Mouse (Mus musculus) intestine, postnatal 0 days (tissue): ENCODE results near the gene Sel1l. TPM values are rescaled to one million over a fixed set of nuclear protein-coding genes. Genes with fewer than 3 reads are reported as not detected.
A peak's percentile ranks its signal among the peaks of the same experiment; 100 is the strongest.

Source experiments
- ATAC-seq: fragments of 200-750 bp; cut with Nextera tagmentation; 2 replicates; pipeline ENCODE4 v1.8.0; 2017; ENCODE audit warnings: mild to moderate bottlenecking, moderate TSS enrichment, moderate library complexity
- H3K27ac ChIP-seq: fragments of 300-500 bp; sonication (generic); 2 replicates; pipeline ENCODE4 v1.5.1; 2014; ENCODE audit warnings: mild to moderate bottlenecking, low read depth, low read length, moderate library complexity
- H3K27me3 ChIP-seq: fragments of 300-500 bp; sonication (generic); replicated peaks from 2 replicates; pipeline ENCODE4 v1.6.1; 2014; ENCODE audit warnings: low read length, mixed read lengths; ENCODE audit not compliant: control insufficient read depth, insufficient read depth
- H3K36me3 ChIP-seq: fragments of 300-500 bp; sonication (generic); 2 replicates; pipeline ENCODE4 v1.6.1; 2014; ENCODE audit warnings: mild to moderate bottlenecking, moderate library complexity; ENCODE audit not compliant: control insufficient read depth, insufficient read depth
- H3K4me1 ChIP-seq: fragments of 300-500 bp; sonication (generic); replicated peaks from 2 replicates; pipeline ENCODE4 v1.6.1; 2014; ENCODE audit warnings: antibody characterized with exemption, low read length, mixed read lengths; ENCODE audit not compliant: control insufficient read depth, insufficient read depth
- H3K4me2 ChIP-seq: fragments of 300-500 bp; sonication (generic); replicated peaks from 2 replicates; pipeline ENCODE4 v1.6.1; 2014; ENCODE audit warnings: low read depth, mild to moderate bottlenecking, moderate library complexity
- H3K4me3 ChIP-seq: fragments of 300-500 bp; sonication (generic); 2 replicates; pipeline ENCODE4 v1.5.1; 2014; ENCODE audit warnings: low read depth, low read length
- H3K9ac ChIP-seq: fragments of 300-500 bp; sonication (generic); 2 replicates; pipeline ENCODE4 v1.6.1; 2014; ENCODE audit warnings: mild to moderate bottlenecking, low read depth, low read length
- H3K9me3 ChIP-seq: fragments of 300-500 bp; sonication (generic); 2 replicates; pipeline ENCODE4 v1.6.1; 2016; ENCODE audit warnings: mixed run types; ENCODE audit not compliant: control insufficient read depth
- CTCF ChIP-seq: sonication (generic); IDR thresholded peaks from 2 replicates; pipeline ENCODE4 v1.5.1; 2016; ENCODE audit warnings: low read depth, mild to moderate bottlenecking, control low read depth, antibody characterized with exemption, moderate library complexity
- WGBS: fragments of 180-500 bp; shearing (Covaris S2); extraction: QIAGEN DNeasy Blood & Tissue Kit; methylation state at CpG from one replicate; pipeline ENCODE4 v1.1.7; 2014; 5-methylcytosine and 5-hydroxymethylcytosine counted together
- polyA plus RNA-seq: library from polyadenylated mRNA; unstranded; fragments of >200 nt; fragmentation: Nextera tagmentation; extraction: Ambion mirVana; gene quantifications from 2 replicates; pipeline ENCODE4 v1.2.1, GENCODE M21; 2015

Sel1l gene
- polyA plus RNA-seq, 1 experiment from 2014 or later, result 88.2 TPM

GRCm38 (mm10) chr12:91766338-91767107 lies 82.4 kb downstream of the Sel1l start:
- H3K9ac ChIP-seq, result no peak overlapping the region
- no peaks in the 10 kb centered on the region for H3K27me3 ChIP-seq
- no peaks in the 10 kb centered on the region for H3K36me3 ChIP-seq
- H3K27ac ChIP-seq, result no peak overlapping the region
- 0 out of 2 replicates have a peak, but pooled peaks have one; percentile 19 for ATAC-seq
- TF ChIP-seq CTCF, result no peak
- H3K4me1 ChIP-seq, result no peaks in the 10 kb centered on the region; the same call in 1 of the 2 replicates
- 0 out of 2 replicates have a peak overlapping the region, but pooled peaks have one; percentile 30 for H3K4me2 ChIP-seq
- 77% methylated on average over 14 of the region's 14 CpGs for WGBS
- H3K4me3 ChIP-seq, result no peak overlapping the region
- H3K9me3 ChIP-seq, result no peaks in the 10 kb centered on the region

GRCm38 (mm10) chr12:91765504-91765903 lies 83.5 kb downstream of the Sel1l start:
- no peak overlapping the region for H3K9ac ChIP-seq
- H3K27ac ChIP-seq, result no peak overlapping the region
- no peak for ATAC-seq
- H3K4me2 ChIP-seq, result no peak overlapping the region
- WGBS, result 60% methylated on average over 13 of the region's 13 CpGs
- H3K4me1 ChIP-seq, result no peaks in the 10 kb centered on the region; the same call in 1 of the 2 replicates
- no peaks in the 10 kb centered on the region for H3K27me3 ChIP-seq
- H3K36me3 ChIP-seq, result no peaks in the 10 kb centered on the region
- TF ChIP-seq CTCF, result no peak
- no peak overlapping the region for H3K4me3 ChIP-seq
- no peaks in the 10 kb centered on the region for H3K9me3 ChIP-seq

- no peak overlapping the region for H3K27ac ChIP-seq
- WGBS, result 24% methylated on average over 2 of the region's 2 CpGs
Measured at GRCm38 (mm10) chr12:91765054-91765453, 83.9 kb downstream of the Sel1l start.

GRCm38 (mm10) chr12:91764471-91764870 lies 84.5 kb downstream of the Sel1l start:
- no peak overlapping the region for H3K27ac ChIP-seq
- no peak for ATAC-seq
- no peak for TF ChIP-seq CTCF
- no peaks in the 10 kb centered on the region for H3K27me3 ChIP-seq
- H3K4me2 ChIP-seq, result no peak overlapping the region
- H3K9me3 ChIP-seq, result no peaks in the 10 kb centered on the region
- H3K9ac ChIP-seq, result no peak overlapping the region
- no peaks in the 10 kb centered on the region for H3K36me3 ChIP-seq
- no peak overlapping the region for H3K4me3 ChIP-seq
- no peaks in the 10 kb centered on the region; the same call in 1 of the 2 replicates for H3K4me1 ChIP-seq
- 48% methylated on average over 2 of the region's 2 CpGs for WGBS

More at GRCm38 (mm10) chr12:91765054-91765453, 83.9 kb downstream of the Sel1l start:
- Histone ChIP-seq H3K9ac (no peak overlapping the region), H3K36me3 (no peaks in the 10 kb centered on the region), H3K4me2 (no peak overlapping the region), H3K9me3 (no peaks in the 10 kb centered on the region), H3K27me3 (no peaks in the 10 kb centered on the region), H3K4me3 (no peak overlapping the region), H3K4me1 (no peaks in the 10 kb centered on the region; the same call in 1 of the 2 replicates)
- ATAC-seq, result no peak
- no peak for TF ChIP-seq CTCF

- no peaks in the 10 kb centered on the region; the same call in 1 of the 2 replicates for H3K4me1 ChIP-seq
- no peaks in the 10 kb centered on the region for H3K36me3 ChIP-seq
- no peak overlapping the region for H3K9ac ChIP-seq
- no peaks in the 10 kb centered on the region for H3K9me3 ChIP-seq
- no peak for ATAC-seq
- H3K27me3 ChIP-seq, result no peaks in the 10 kb centered on the region
- TF ChIP-seq CTCF, result no peak
- H3K27ac ChIP-seq, result no peak overlapping the region
- no peak overlapping the region for H3K4me3 ChIP-seq
- WGBS, result 91% methylated on average over 3 of the region's 3 CpGs
- no peak overlapping the region for H3K4me2 ChIP-seq
Measured at GRCm38 (mm10) chr12:91759836-91760235, 89.1 kb downstream of the Sel1l start.

GRCm38 (mm10) chr12:91757854-91758562 lies 90.9 kb downstream of the Sel1l start:
- H3K27ac ChIP-seq, result no peak overlapping the region
- no peak overlapping the region for H3K4me3 ChIP-seq
- H3K9me3 ChIP-seq, result no peaks in the 10 kb centered on the region
- H3K4me2 ChIP-seq, result no peak overlapping the region
- H3K27me3 ChIP-seq, result no peaks in the 10 kb centered on the region
- H3K4me1 ChIP-seq, result no peaks in the 10 kb centered on the region
- no peak for TF ChIP-seq CTCF
- no peak for ATAC-seq
- WGBS, result 87% methylated on average over 13 of the region's 13 CpGs
- no peaks in the 10 kb centered on the region for H3K36me3 ChIP-seq
- H3K9ac ChIP-seq, result no peak overlapping the region
